Mouse (Mus musculus): ENCODE measurements around the gene Asic2. TPM values are rescaled to one million over a fixed set of nuclear protein-coding genes. Genes with fewer than 3 reads are reported as not detected.
A peak's percentile ranks its signal among the peaks of the same experiment; 100 is the strongest.

Gene Asic2
- polyA plus RNA-seq (2015; fragmentation: Nextera tagmentation; extraction: Ambion mirVana): 17.0 and 17.7 TPM in 2 replicates

GRCm38 (mm10) chr11:81968401-81968881 is at the start of gene Asic2:
TSS of gene Asic2 (minus strand) at chr11:81968457.
- Histone ChIP-seq H3K4me3 (peak within 1 kb of the TSS; percentile 47), H3K9ac (peak within 1 kb of the TSS; percentile 60), H3K36me3 (no peaks in the 10 kb centered on the region), H3K27ac (replicated peaks) (peak within 1 kb of the TSS; percentile 75), H3K9me3 (no peaks in the 10 kb centered on the region), H3K4me1 (replicated peaks) (peaks cover 53% of the 10 kb centered on the region), H3K27me3 (no peaks in the 10 kb centered on the region), H3K4me2 (peak within 1 kb of the TSS; percentile 77)
- WGBS: 1% methylated on average over 29 of the region's 29 CpGs
- ATAC-seq (ENCODE audit: low FRiP score, low read depth): peak; percentile 49; the same call in 1 of the 2 replicates

GRCm38 (mm10) chr11:82016181-82016780 is 48.0 kb upstream of the Asic2 start:
- Histone ChIP-seq H3K27me3 (no peaks in the 10 kb centered on the region), H3K9ac (no peak overlapping the region), H3K4me1 (replicated peaks) (no peaks in the 10 kb centered on the region), H3K36me3 (no peaks in the 10 kb centered on the region), H3K4me3 (no peak overlapping the region), H3K27ac (replicated peaks) (no peak overlapping the region), H3K9me3 (no peaks in the 10 kb centered on the region), H3K4me2 (no peak overlapping the region)
- 82% methylated on average over 3 of the region's 3 CpGs for WGBS
- no peak for ATAC-seq (ENCODE audit: low FRiP score, low read depth)

- Histone ChIP-seq H3K9me3 (no peaks in the 10 kb centered on the region), H3K36me3 (no peaks in the 10 kb centered on the region), H3K27ac (replicated peaks) (no peak overlapping the region), H3K4me2 (no peak overlapping the region), H3K27me3 (no peaks in the 10 kb centered on the region), H3K9ac (no peak overlapping the region), H3K4me1 (replicated peaks) (no peaks in the 10 kb centered on the region), H3K4me3 (no peak overlapping the region)
- no peak for ATAC-seq (ENCODE audit: low FRiP score, low read depth)
- WGBS: 81% methylated on average over 2 of the region's 2 CpGs
Measured at GRCm38 (mm10) chr11:82015066-82015465, 46.8 kb upstream of the Asic2 start.

- H3K9me3 ChIP-seq: no peaks in the 10 kb centered on the region
- no peak for ATAC-seq (ENCODE audit: low FRiP score, low read depth)
- H3K9ac ChIP-seq: no peak overlapping the region
- WGBS: 27% methylated on average over 1 of the region's 1 CpGs
- no peaks in the 10 kb centered on the region for H3K36me3 ChIP-seq
- H3K4me3 ChIP-seq: no peak overlapping the region
- H3K4me2 ChIP-seq: no peak overlapping the region
- no peaks in the 10 kb centered on the region for H3K4me1 ChIP-seq (replicated peaks)
- H3K27ac ChIP-seq (replicated peaks): no peak overlapping the region
- no peaks in the 10 kb centered on the region for H3K27me3 ChIP-seq
Measured at GRCm38 (mm10) chr11:82013756-82014155, 45.5 kb upstream of the Asic2 start.

GRCm38 (mm10) chr11:82011411-82012193 is 43.3 kb upstream of the Asic2 start:
- Histone ChIP-seq H3K27me3 (no peaks in the 10 kb centered on the region), H3K36me3 (no peaks in the 10 kb centered on the region), H3K4me2 (no peak overlapping the region), H3K4me1 (replicated peaks) (peaks cover 9% of the 10 kb centered on the region), H3K9ac (no peak overlapping the region), H3K27ac (replicated peaks) (no peak overlapping the region), H3K9me3 (no peaks in the 10 kb centered on the region), H3K4me3 (no peak overlapping the region)
- no peak for ATAC-seq (ENCODE audit: low FRiP score, low read depth)
- WGBS: 57% methylated on average over 8 of the region's 8 CpGs

- H3K4me1 ChIP-seq (replicated peaks): peaks cover 10% of the 10 kb centered on the region
- H3K27ac ChIP-seq (replicated peaks): no peak overlapping the region
- no peaks in the 10 kb centered on the region for H3K9me3 ChIP-seq
- no peaks in the 10 kb centered on the region for H3K36me3 ChIP-seq
- H3K27me3 ChIP-seq: no peaks in the 10 kb centered on the region
- no peak overlapping the region for H3K4me3 ChIP-seq
- no peak overlapping the region for H3K4me2 ChIP-seq
- WGBS: 92% methylated on average over 3 of the region's 3 CpGs
- no peak overlapping the region for H3K9ac ChIP-seq
- ATAC-seq (ENCODE audit: low FRiP score, low read depth): no peak
Measured at GRCm38 (mm10) chr11:82010115-82010514, 41.9 kb upstream of the Asic2 start.

- Histone ChIP-seq H3K4me2 (peak overlapping the region; percentile 17), H3K27ac (replicated peaks) (no peak overlapping the region), H3K4me1 (replicated peaks) (peaks cover 10% of the 10 kb centered on the region), H3K4me3 (no peak overlapping the region), H3K9ac (no peak overlapping the region), H3K9me3 (no peaks in the 10 kb centered on the region), H3K27me3 (no peaks in the 10 kb centered on the region), H3K36me3 (no peaks in the 10 kb centered on the region)
- WGBS: 44% methylated on average over 12 of the region's 12 CpGs
- no peak for ATAC-seq (ENCODE audit: low FRiP score, low read depth)
Measured at GRCm38 (mm10) chr11:82006796-82007423, 38.7 kb upstream of the Asic2 start.

GRCm38 (mm10) chr11:82004810-82005209 is 36.6 kb upstream of the Asic2 start:
- Histone ChIP-seq H3K27ac (replicated peaks) (no peak overlapping the region), H3K4me1 (replicated peaks) (peaks cover 10% of the 10 kb centered on the region), H3K4me3 (no peak overlapping the region), H3K27me3 (no peaks in the 10 kb centered on the region), H3K9ac (no peak overlapping the region), H3K36me3 (no peaks in the 10 kb centered on the region), H3K9me3 (no peaks in the 10 kb centered on the region), H3K4me2 (no peak overlapping the region)
- ATAC-seq (ENCODE audit: low FRiP score, low read depth): no peak
- 79% methylated on average over 2 of the region's 2 CpGs for WGBS

- WGBS: 67% methylated on average over 5 of the region's 5 CpGs
Measured at GRCm38 (mm10) chr11:82000581-82000980, 32.3 kb upstream of the Asic2 start.

GRCm38 (mm10) chr11:81999469-81999868 is 31.2 kb upstream of the Asic2 start:
- Histone ChIP-seq H3K9me3 (no peaks in the 10 kb centered on the region), H3K27ac (replicated peaks) (no peak overlapping the region), H3K4me3 (no peak overlapping the region), H3K27me3 (no peaks in the 10 kb centered on the region), H3K9ac (no peak overlapping the region), H3K4me1 (replicated peaks) (no peaks in the 10 kb centered on the region), H3K4me2 (no peak overlapping the region), H3K36me3 (no peaks in the 10 kb centered on the region)
- ATAC-seq (ENCODE audit: low FRiP score, low read depth): no peak
- 67% methylated on average over 4 of the region's 4 CpGs for WGBS

More at GRCm38 (mm10) chr11:82000581-82000980, 32.3 kb upstream of the Asic2 start:
- Histone ChIP-seq H3K27ac (replicated peaks) (no peak overlapping the region), H3K27me3 (no peaks in the 10 kb centered on the region), H3K4me1 (replicated peaks) (no peaks in the 10 kb centered on the region), H3K4me3 (no peak overlapping the region), H3K9me3 (no peaks in the 10 kb centered on the region), H3K4me2 (no peak overlapping the region), H3K36me3 (no peaks in the 10 kb centered on the region), H3K9ac (no peak overlapping the region)
- ATAC-seq (ENCODE audit: low FRiP score, low read depth): no peak

- WGBS: 95% methylated on average over 3 of the region's 3 CpGs
- Histone ChIP-seq H3K4me3 (no peak overlapping the region), H3K4me2 (no peak overlapping the region), H3K27me3 (no peaks in the 10 kb centered on the region), H3K9me3 (no peaks in the 10 kb centered on the region), H3K27ac (replicated peaks) (no peak overlapping the region), H3K36me3 (no peaks in the 10 kb centered on the region), H3K4me1 (replicated peaks) (no peaks in the 10 kb centered on the region), H3K9ac (no peak overlapping the region)
- ATAC-seq (ENCODE audit: low FRiP score, low read depth): no peak
Measured at GRCm38 (mm10) chr11:81998646-81999045, 30.4 kb upstream of the Asic2 start.

GRCm38 (mm10) chr11:81997085-81997484 is 28.8 kb upstream of the Asic2 start:
- no peaks in the 10 kb centered on the region for H3K27me3 ChIP-seq
- H3K36me3 ChIP-seq: no peaks in the 10 kb centered on the region
- H3K9me3 ChIP-seq: no peaks in the 10 kb centered on the region
- 89% methylated on average over 5 of the region's 5 CpGs for WGBS
- H3K4me2 ChIP-seq: no peak overlapping the region
- ATAC-seq (ENCODE audit: low FRiP score, low read depth): no peak
- no peak overlapping the region for H3K4me3 ChIP-seq
- H3K9ac ChIP-seq: no peak overlapping the region
- H3K27ac ChIP-seq (replicated peaks): no peak overlapping the region
- no peaks in the 10 kb centered on the region for H3K4me1 ChIP-seq (replicated peaks)
